10 mouse cellular contexts compared by ENCODE assay signal in genomic region chr3:101354490-101354889, GRCm38 (mm10). TPM values are rescaled to one million over a fixed set of nuclear protein-coding genes. Genes with fewer than 3 reads are reported as not detected.
DNase-seq lines count a peak whose midpoint lies in the region; ATAC-seq lines count a peak whose summit lies in the region.
"Had no signal": no experiment of that assay in that cellular context is flagged by ENCODE, and none has a peak within 500 bp of the region (broad histone marks: within the 10 kb centered on the region; RNA-seq: fewer than 3 reads in every experiment).

No protein-coding gene starts in this region.

- H3K27ac ChIP-seq in kidney, embryonic 14.5 days (ENCODE audit: low read depth, low read length) = no peak overlapping the region
- H3K27ac ChIP-seq: forebrain, embryonic 10.5 days; limb, embryonic 13.5 days had no signal

- ATAC-seq in erythroid progenitor cell, adult 5-6 weeks (replicated peaks; ENCODE audit: low FRiP score, poor library complexity, severe bottlenecking) = peak; percentile 90
- ATAC-seq in hematopoietic stem cell, adult 5-6 weeks (replicated peaks in 1 of 2; ENCODE audit: insufficient read depth in 1 of 2, low FRiP score in 2 of 2, low TSS enrichment in 1 of 2, low read depth in 1 of 2, poor library complexity in 2 of 2, severe bottlenecking in 2 of 2) = peak; percentile 5 to 75; a peak in 1 of 4 replicates
- no peak for ATAC-seq in inflammation-experienced regulatory T-cells, adult 6 months
- ATAC-seq in kidney, embryonic 14.5 days (ENCODE audit: low FRiP score, low TSS enrichment) = no peak

- H3K9ac ChIP-seq in kidney, embryonic 14.5 days (ENCODE audit: low read depth, low read length) = no peak overlapping the region
- H3K9ac ChIP-seq: limb, embryonic 13.5 days had no signal

- H3K4me1 ChIP-seq in kidney, embryonic 14.5 days (ENCODE audit: control insufficient read depth, insufficient read depth, low read length) = peaks cover 12% of the 10 kb centered on the region

- DNase-seq in adrenal gland, adult 2 months = peak; percentile 51
- no peak for DNase-seq in adrenal gland, postnatal 4 days (ENCODE audit: low spot score in 2 of 2)
- peak; percentile 57 for DNase-seq in adrenal gland, postnatal 25 days
- no peak for DNase-seq in kidney, postnatal 14 days

- no peak overlapping the region for H3K4me3 ChIP-seq in kidney, embryonic 14.5 days (ENCODE audit: low read length)
- H3K4me3 ChIP-seq: forebrain, embryonic 10.5 days; limb, embryonic 13.5 days had no signal

- no peak overlapping the region for H3K4me2 ChIP-seq in kidney, embryonic 14.5 days (replicated peaks; ENCODE audit: low read depth, low read length)
- H3K4me2 ChIP-seq: limb, embryonic 13.5 days had no signal

- peaks cover 3% of the 10 kb centered on the region; the same call in 1 of the 2 replicates for H3K9me3 ChIP-seq in kidney, embryonic 14.5 days (ENCODE audit: control insufficient read depth, low read length)
- H3K9me3 ChIP-seq: forebrain, embryonic 10.5 days; limb, embryonic 13.5 days had no signal

- no peaks in the 10 kb centered on the region for H3K36me3 ChIP-seq in kidney, embryonic 14.5 days (ENCODE audit: control insufficient read depth, insufficient read depth, low read length)
- H3K36me3 ChIP-seq: forebrain, embryonic 10.5 days; limb, embryonic 13.5 days had no signal

- H3K27me3 ChIP-seq in kidney, embryonic 14.5 days (ENCODE audit: control insufficient read depth, insufficient read depth, low read length) = no peaks in the 10 kb centered on the region
- H3K27me3 ChIP-seq: limb, embryonic 13.5 days had no signal

RNA-seq across cellular contexts. Expression of gene Igsf3, which starts 22.4 kb away (rescaled TPM):
- 1 to 10 TPM; 3.4 to 8.3 TPM for total RNA-seq in adrenal gland, adult 2 months (2021)
- 2.1 TPM in 2 replicates for polyA plus RNA-seq in adrenal gland, adult 2 months (2012; rRNA removed)
- 10 to 100 TPM; 15.4 to 20.3 TPM for total RNA-seq in adrenal gland, postnatal 4 days (2021)
- total RNA-seq in adrenal gland, postnatal 25 days (2021) = 5.5 and 7.0 TPM in 2 replicates
- total RNA-seq in erythroid progenitor cell, adult 5-6 weeks (2015; ENCODE audit: low replicate concordance) = 4.3 and 6.7 TPM in 2 replicates
- 2.6 and 7.1 TPM in 2 replicates for total RNA-seq in erythroid progenitor cell, adult 5-6 weeks (2017; ENCODE audit: low replicate concordance)
- 0.25 and 2.2 TPM in 2 replicates for total RNA-seq in hematopoietic stem cell, adult 5-6 weeks (2017)
- 1 to 10 TPM in 2 of 3 experiments, under 1 TPM in 1; 0.53 to 1.6 (median 1.3) TPM for polyA plus RNA-seq in inflammation-experienced regulatory T-cells, adult 6 months (2017; shearing (Covaris generic))
- polyA plus RNA-seq in kidney, embryonic 14.5 days (2014; fragmentation: Nextera tagmentation; extraction: Ambion mirVana) = 15.1 and 16.9 TPM in 2 replicates

Comparison
In these comparisons a context has a peak if more than half of its experiments do, and no peak if none do; other contexts are left out.
1. DNase-seq: peak in adrenal gland, adult 2 months (single experiment) and adrenal gland, postnatal 25 days (single experiment); none in adrenal gland, postnatal 4 days (0 of 2) and kidney, postnatal 14 days (single experiment).
2. ATAC-seq: peak in erythroid progenitor cell, adult 5-6 weeks (single experiment) and hematopoietic stem cell, adult 5-6 weeks (2 of 2); none in inflammation-experienced regulatory T-cells, adult 6 months (single experiment) and kidney, embryonic 14.5 days (single experiment).